Comparison of ENCODE assay signal across 27 mouse cellular contexts in the genomic region with DNA sequence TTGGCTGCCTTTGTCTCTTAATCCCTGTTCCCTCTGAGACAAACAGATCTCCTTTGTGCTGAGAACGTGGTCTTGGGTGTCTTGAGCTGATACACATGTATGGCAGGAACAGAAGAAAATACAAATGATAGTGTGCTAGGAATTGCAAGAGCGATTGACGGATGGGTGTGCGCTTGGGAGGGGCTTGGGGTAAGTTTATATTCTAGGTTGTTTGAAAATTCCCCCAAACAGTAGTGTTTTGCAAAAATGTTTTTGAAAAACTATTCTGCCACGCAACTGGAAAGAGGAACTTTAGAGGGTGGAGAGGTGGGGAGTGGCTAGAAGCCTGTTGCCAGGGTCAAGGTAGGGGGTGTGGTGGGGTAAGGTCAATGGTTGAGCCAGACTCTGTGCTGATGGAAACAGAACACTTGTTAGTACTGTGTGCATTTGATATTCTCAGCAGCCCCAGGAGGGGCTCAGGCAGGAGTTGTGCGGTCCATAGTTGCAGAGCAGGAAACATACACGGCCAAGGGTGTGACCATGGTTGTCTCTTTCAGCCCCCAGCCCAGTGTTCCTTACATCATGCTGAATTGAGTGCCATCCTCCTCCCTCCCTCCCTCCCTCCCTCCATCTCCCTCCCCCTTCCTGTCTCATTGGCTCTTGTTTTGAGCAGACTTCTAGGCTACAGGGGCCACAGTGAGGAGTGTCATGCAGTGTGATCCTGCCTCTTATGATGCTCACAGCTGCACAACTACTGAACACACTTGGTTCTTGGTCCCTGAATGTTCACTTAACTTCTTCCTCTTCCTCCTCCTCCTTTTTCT.
DNase-seq lines count a peak whose midpoint lies in the region; ATAC-seq lines count a peak whose summit lies in the region.
"Had no signal": no experiment of that assay in that cellular context is flagged by ENCODE, and none has a peak within 500 bp of the region (broad histone marks: within the 10 kb centered on the region; RNA-seq: fewer than 3 reads in every experiment).

No protein-coding gene starts in this region.

- intact Hi-C loops in heart, postnatal 10 days (cut with DNase I) = no loop called here

- no peak overlapping the region for H3K4me3 ChIP-seq in heart, embryonic 15.5 days
- H3K4me3 ChIP-seq: embryonic facial prominence, embryonic 15.5 days; left cerebral cortex, adult 2 months; liver, embryonic 12.5 days; megakaryocyte, embryonic 14.5 days; midbrain, embryonic 15.5 days; myocyte; neural tube, embryonic 13.5 days had no signal

- no peak for DNase-seq in heart, postnatal 10 days
- DNase-seq in lung, postnatal 36 days = peak; percentile 4
- no peak for DNase-seq in lung, adult 18-20 months
- peak; percentile 8 for DNase-seq in R1 (ENCODE audit: low read depth, low spot score)
- no peak for DNase-seq in ovary, postnatal 10 days (ENCODE audit: low spot score)
- DNase-seq: adrenal gland, postnatal 14 days; cerebellum, adult 2 months; cerebellum, postnatal 36 days; embryo, embryonic 11 days; gastrocnemius, postnatal 10 days; heart, postnatal 4 days; left cerebral cortex, postnatal 4 days; lung, embryonic 14.5 days; right cerebral cortex, adult 18-20 months; right cerebral cortex, postnatal 4 days; thymus, postnatal 25 days had no signal

- ATAC-seq in heart, embryonic 15.5 days (replicated peaks; ENCODE audit: insufficient number of reproducible peaks, insufficient read depth, low FRiP score, low read depth) = 0 out of 2 replicates have a peak, but pooled peaks have one; percentile 14
- peak; percentile 80 for ATAC-seq in neutrophil, adult 5-6 weeks (ENCODE audit: extremely low read depth, insufficient number of reproducible peaks, low FRiP score, poor library complexity, severe bottlenecking)
- ATAC-seq: forebrain, embryonic 14.5 days; intestine, postnatal 0 days; liver, embryonic 12.5 days; midbrain, embryonic 15.5 days had no signal

- no peak overlapping the region for H3K4me2 ChIP-seq in heart, embryonic 15.5 days
- H3K4me2 ChIP-seq: embryonic facial prominence, embryonic 15.5 days; liver, embryonic 12.5 days; lung, embryonic 14.5 days; midbrain, embryonic 15.5 days; neural tube, embryonic 13.5 days had no signal

- H3K9me3 ChIP-seq in heart, embryonic 15.5 days (replicated peaks) = no peaks in the 10 kb centered on the region
- H3K9me3 ChIP-seq: embryonic facial prominence, embryonic 15.5 days; liver, embryonic 12.5 days; megakaryocyte, embryonic 14.5 days; midbrain, embryonic 15.5 days; neural tube, embryonic 13.5 days had no signal

- no peaks in the 10 kb centered on the region for H3K27me3 ChIP-seq in heart, embryonic 15.5 days
- H3K27me3 ChIP-seq: embryonic facial prominence, embryonic 15.5 days; liver, embryonic 12.5 days; megakaryocyte, embryonic 14.5 days; midbrain, embryonic 15.5 days; neural tube, embryonic 13.5 days had no signal

- no peaks in the 10 kb centered on the region for H3K4me1 ChIP-seq in heart, embryonic 15.5 days (replicated peaks)
- H3K4me1 ChIP-seq: embryonic facial prominence, embryonic 15.5 days; liver, embryonic 12.5 days; megakaryocyte, embryonic 14.5 days; midbrain, embryonic 15.5 days; neural tube, embryonic 13.5 days had no signal

- no peaks in the 10 kb centered on the region for H3K36me3 ChIP-seq in heart, embryonic 15.5 days
- H3K36me3 ChIP-seq: embryonic facial prominence, embryonic 15.5 days; liver, embryonic 12.5 days; midbrain, embryonic 15.5 days; neural tube, embryonic 13.5 days had no signal

- 67% methylated on average over 7 of the region's 7 CpGs for WGBS in heart, embryonic 15.5 days

- no peak overlapping the region for H3K9ac ChIP-seq in heart, embryonic 15.5 days
- H3K9ac ChIP-seq: embryonic facial prominence, embryonic 15.5 days; liver, embryonic 12.5 days; lung, embryonic 14.5 days; midbrain, embryonic 15.5 days; neural tube, embryonic 13.5 days had no signal

- H3K27ac ChIP-seq in heart, embryonic 15.5 days = no peak overlapping the region
- H3K27ac ChIP-seq: embryonic facial prominence, embryonic 15.5 days; left cerebral cortex, adult 2 months; liver, embryonic 12.5 days; midbrain, embryonic 15.5 days; neural tube, embryonic 13.5 days had no signal

Comparison
In these comparisons a context has a peak if more than half of its experiments do, and no peak if none do; other contexts are left out.
1. DNase-seq: peak in lung, postnatal 36 days (single experiment) and R1 (single experiment); none in heart, postnatal 10 days (0 of 2), lung, adult 18-20 months (0 of 2) and ovary, postnatal 10 days (single experiment).